Mouse (Mus musculus): Measurements from ENCODE around the gene Qrich2.

- TF ChIP-seq HCFC1 (IDR thresholded peaks at IDR 0.05; ENCODE audit: borderline replicate concordance, insufficient read depth, low read length): 0 out of 2 replicates have a peak, but pooled peaks have one; percentile 24
- no peak for TF ChIP-seq ZC3H11A (IDR thresholded peaks at IDR 0.05; ENCODE audit: borderline replicate concordance, low read depth, low read length)
- TF ChIP-seq ZNF384 (IDR thresholded peaks at IDR 0.05; ENCODE audit: low read depth, low read length): no peak
- TF ChIP-seq CHD2 (IDR thresholded peaks at IDR 0.05; ENCODE audit: low read depth, low read length): peak; percentile 85
These were observed 32.4 kb downstream of the Qrich2 start, which contains the start of gene Ubald2 for GRCm38 (mm10) chr11:116433356-116434286.
